Mouse (Mus musculus): Measurements from ENCODE around the gene Ccdc134. TPM values are rescaled to one million over a fixed set of nuclear protein-coding genes. Genes with fewer than 3 reads are reported as not detected.

The Ccdc134 gene
- polyA plus RNA-seq, 1 experiment from 2014 or later, result 18.3 TPM

Other genes with a start within 250 kb of the Ccdc134 start
- 60.8 and 71.6 TPM in 2 replicates for gene Polr3h, start 201.7 kb upstream of the Ccdc134 start, polyA plus RNA-seq (2016; fragmentation: Nextera tagmentation; extraction: Ambion mirVana)
- 38.0 and 40.2 TPM in 2 replicates for gene Csdc2, start 191.2 kb upstream of the Ccdc134 start, polyA plus RNA-seq (2016; fragmentation: Nextera tagmentation; extraction: Ambion mirVana)
- gene Pmm1, start 167.0 kb upstream of the Ccdc134 start, polyA plus RNA-seq (2016; fragmentation: Nextera tagmentation; extraction: Ambion mirVana), result 26.6 and 30.4 TPM in 2 replicates
- gene 1700029P11Rik, start 147.4 kb upstream of the Ccdc134 start, polyA plus RNA-seq (2016; fragmentation: Nextera tagmentation; extraction: Ambion mirVana), result not detected in 2 replicates
- gene Xrcc6, start 140.1 kb upstream of the Ccdc134 start, polyA plus RNA-seq (2016; fragmentation: Nextera tagmentation; extraction: Ambion mirVana), result 50.2 and 50.5 TPM in 2 replicates
- 39.9 and 43.0 TPM in 2 replicates for gene Desi1, start 94.1 kb upstream of the Ccdc134 start, polyA plus RNA-seq (2016; fragmentation: Nextera tagmentation; extraction: Ambion mirVana)
- gene Snu13, start 80.3 kb upstream of the Ccdc134 start, polyA plus RNA-seq (2016; fragmentation: Nextera tagmentation; extraction: Ambion mirVana), result 183 and 196 TPM in 2 replicates
- not detected in 2 replicates for gene 4930407I10Rik, start 68.8 kb upstream of the Ccdc134 start, polyA plus RNA-seq (2016; fragmentation: Nextera tagmentation; extraction: Ambion mirVana)
- gene Mei1, start 57.9 kb upstream of the Ccdc134 start, polyA plus RNA-seq (2016; fragmentation: Nextera tagmentation; extraction: Ambion mirVana), result 0.05 and 0.08 TPM in 2 replicates
- 274 and 276 TPM in 2 replicates for gene Srebf2, start 19.3 kb downstream of the Ccdc134 start, polyA plus RNA-seq (2016; fragmentation: Nextera tagmentation; extraction: Ambion mirVana)
- 0.73 and 0.80 TPM in 2 replicates for gene Shisa8, start 84.9 kb downstream of the Ccdc134 start, polyA plus RNA-seq (2016; fragmentation: Nextera tagmentation; extraction: Ambion mirVana)
- 0.37 TPM in 1 of 2 replicates, not detected in the other for gene Tnfrsf13c, start 96.4 kb downstream of the Ccdc134 start, polyA plus RNA-seq (2016; fragmentation: Nextera tagmentation; extraction: Ambion mirVana)
- gene Cenpm, start 116.8 kb downstream of the Ccdc134 start, polyA plus RNA-seq (2016; fragmentation: Nextera tagmentation; extraction: Ambion mirVana), result 60.1 and 61.9 TPM in 2 replicates
- 2.6 and 3.3 TPM in 2 replicates for gene 1500009C09Rik, start 124.5 kb downstream of the Ccdc134 start, polyA plus RNA-seq (2016; fragmentation: Nextera tagmentation; extraction: Ambion mirVana)
- 237 and 291 TPM in 2 replicates for gene Sept3, start 147.0 kb downstream of the Ccdc134 start, polyA plus RNA-seq (2016; fragmentation: Nextera tagmentation; extraction: Ambion mirVana)
- gene Wbp2nl, start 171.0 kb downstream of the Ccdc134 start, polyA plus RNA-seq (2016; fragmentation: Nextera tagmentation; extraction: Ambion mirVana), result 0.13 TPM in 1 of 2 replicates, not detected in the other
- 24.0 and 24.9 TPM in 2 replicates for gene Naga, start 211.0 kb downstream of the Ccdc134 start, polyA plus RNA-seq (2016; fragmentation: Nextera tagmentation; extraction: Ambion mirVana)
- gene Pheta2, start 211.0 kb downstream of the Ccdc134 start, polyA plus RNA-seq (2016; fragmentation: Nextera tagmentation; extraction: Ambion mirVana), result 3.3 and 4.1 TPM in 2 replicates
- gene Smdt1, start 211.0 kb downstream of the Ccdc134 start, polyA plus RNA-seq (2016; fragmentation: Nextera tagmentation; extraction: Ambion mirVana), result 248 and 261 TPM in 2 replicates
- 277 and 315 TPM in 2 replicates for gene Ndufa6, start 226.4 kb downstream of the Ccdc134 start, polyA plus RNA-seq (2016; fragmentation: Nextera tagmentation; extraction: Ambion mirVana)

All from midbrain, embryonic 12.5 days (tissue).